Mouse (Mus musculus): ENCODE measurements around the gene Slc1a2. TPM values are rescaled to one million over a fixed set of nuclear protein-coding genes. Genes with fewer than 3 reads are reported as not detected.
A peak's percentile ranks its signal among the peaks of the same experiment; 100 is the strongest.

The Slc1a2 gene
- total and polyA plus RNA-seq, 3 experiments = 1.3 to 1.6 (median 1.3) TPM

DNA sequence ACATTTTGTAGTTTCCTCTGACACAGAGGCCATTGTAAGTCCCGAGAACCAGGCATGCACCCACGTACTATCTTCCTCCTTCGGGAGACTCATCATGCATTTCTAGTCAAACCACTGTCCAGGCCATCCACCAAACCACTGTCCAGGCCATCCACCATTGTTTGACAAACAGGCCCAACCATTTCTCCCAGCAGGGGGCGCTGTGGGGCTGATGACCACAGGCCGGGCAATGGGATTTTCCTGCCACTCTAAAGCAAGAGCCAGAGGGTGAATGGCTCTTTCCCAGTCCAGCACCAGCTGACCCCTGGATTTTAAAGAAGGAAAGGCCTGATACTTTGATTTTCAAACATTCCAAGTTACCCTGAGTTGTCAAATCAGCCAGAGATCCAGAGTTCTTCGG lies 16.8 kb downstream of the Slc1a2 start:
- no peak overlapping the region for H3K27ac ChIP-seq (ENCODE audit: insufficient read depth, low read depth)
- H3K27me3 ChIP-seq (replicated peaks) = no peaks in the 10 kb centered on the region
- no peaks in the 10 kb centered on the region for H3K9me3 ChIP-seq (replicated peaks; ENCODE audit: low read length)
- H3K36me3 ChIP-seq (replicated peaks in 1 of 2; ENCODE audit: control insufficient read depth in 1 of 2, insufficient read depth in 1 of 2, low read length in 1 of 2) = no peaks in the 10 kb centered on the region
- dilution Hi-C loops (cut with MboI; ENCODE audit: extremely low pct_ligation_motif_present, extremely low pct_unique_long_range_greater_than_20kb, low sequenced_read_pairs) = no loop called here
- H3K9ac ChIP-seq (ENCODE audit: insufficient read depth, low read depth) = no peak overlapping the region
- H3K4me1 ChIP-seq (ENCODE audit: control insufficient read depth in 1 of 2, insufficient read depth in 2 of 2) = peaks cover 0 to 10% of the 10 kb centered on the region in 2 experiments; a peak in 2 of 4 replicates
- in situ Hi-C loops (cut with MboI; ENCODE audit: low pct_ligation_motif_present, low pct_unique_long_range_greater_than_20kb, low sequenced_read_pairs) = no loop called here
- H3K79me2 ChIP-seq (replicated peaks; ENCODE audit: control insufficient read depth, extremely low read depth, insufficient read depth, poor library complexity, severe bottlenecking) = no peaks in the 10 kb centered on the region
- TF ChIP-seq UBTF (IDR thresholded peaks at IDR 0.05; ENCODE audit: low read depth, low read length) (no peak), CTCF (conservative IDR thresholded peaks at IDR 0.05 in 1 of 2, IDR thresholded peaks at IDR 0.05 in 1 of 2; ENCODE audit: low read depth in 2 of 2, low read length in 2 of 2) (peak; percentile 64 to 79), RAD21 (IDR thresholded peaks at IDR 0.05; ENCODE audit: low read depth, low read length) (peak; percentile 71), MYC (IDR thresholded peaks at IDR 0.05; ENCODE audit: low read depth, low read length) (no peak), SMC3 (IDR thresholded peaks at IDR 0.05; ENCODE audit: low read depth, low read length) (peak; percentile 75), JUND (conservative IDR thresholded peaks at IDR 0.05; ENCODE audit: low read depth, low read length) (no peak), EP300 (IDR thresholded peaks at IDR 0.05; ENCODE audit: low read length) (no peak), MAZ (IDR thresholded peaks at IDR 0.05; ENCODE audit: low read depth, low read length) (no peak), BHLHE40 (IDR thresholded peaks at IDR 0.05; ENCODE audit: low read depth, low read length) (no peak)
- DNase-seq (ENCODE audit: extremely low read depth) = peak; percentile 37
- H3K4me3 ChIP-seq (replicated peaks in 1 of 3; ENCODE audit: low read depth in 2 of 3, low read length in 2 of 3, poor library complexity in 1 of 3) = no peak overlapping the region
- H3K4me2 ChIP-seq (ENCODE audit: insufficient read depth, low read depth, poor library complexity, severe bottlenecking) = no peak overlapping the region

DNA sequence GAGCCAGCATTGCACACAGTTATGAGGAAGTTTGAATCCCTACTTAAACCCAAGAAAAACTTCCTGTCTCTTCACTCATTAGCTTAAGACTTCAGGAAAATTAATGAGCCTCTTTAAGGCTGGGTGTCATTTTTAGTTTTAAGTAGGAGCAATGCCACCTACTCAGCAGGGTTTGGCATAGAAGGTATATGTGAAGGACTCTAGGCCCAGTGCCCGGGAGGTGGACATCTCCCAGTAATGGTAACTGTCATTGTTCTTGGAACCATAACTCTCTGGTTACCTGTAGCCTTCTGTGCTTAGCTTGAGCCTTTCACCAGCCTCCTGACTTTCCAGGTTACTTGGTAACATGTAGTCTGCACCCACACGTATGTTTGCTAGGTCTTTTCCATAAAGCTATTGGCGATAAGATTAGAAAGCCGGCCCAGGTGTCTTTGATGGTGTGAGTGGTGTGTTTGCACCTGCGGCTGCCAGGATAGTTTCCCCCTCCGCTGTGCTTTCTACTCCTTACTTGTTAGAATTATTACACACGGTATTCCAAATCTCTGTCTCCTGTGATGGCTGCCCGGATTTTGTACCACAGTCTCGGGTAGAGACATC lies 18.4 kb downstream of the Slc1a2 start:
- Histone ChIP-seq H3K9me3 (replicated peaks; ENCODE audit: low read length) (no peaks in the 10 kb centered on the region), H3K9ac (ENCODE audit: insufficient read depth, low read depth) (no peak overlapping the region), H3K27me3 (replicated peaks) (no peaks in the 10 kb centered on the region), H3K4me1 (ENCODE audit: control insufficient read depth in 1 of 2, insufficient read depth in 2 of 2) (peaks cover 0 to 10% of the 10 kb centered on the region in 2 experiments; a peak in 2 of 4 replicates), H3K36me3 (replicated peaks in 1 of 2; ENCODE audit: control insufficient read depth in 1 of 2, insufficient read depth in 1 of 2, low read length in 1 of 2) (no peaks in the 10 kb centered on the region), H3K4me3 (replicated peaks in 1 of 3; ENCODE audit: low read depth in 2 of 3, low read length in 2 of 3, poor library complexity in 1 of 3) (no peak overlapping the region), H3K79me2 (replicated peaks; ENCODE audit: control insufficient read depth, extremely low read depth, insufficient read depth, poor library complexity, severe bottlenecking) (no peaks in the 10 kb centered on the region), H3K27ac (ENCODE audit: insufficient read depth, low read depth) (no peak overlapping the region), H3K4me2 (ENCODE audit: insufficient read depth, low read depth, poor library complexity, severe bottlenecking) (no peak overlapping the region)
- no peak for DNase-seq (ENCODE audit: extremely low read depth)
- dilution Hi-C loops (cut with MboI; ENCODE audit: extremely low pct_ligation_motif_present, extremely low pct_unique_long_range_greater_than_20kb, low sequenced_read_pairs) (no loop called here), in situ Hi-C loops (cut with MboI; ENCODE audit: low pct_ligation_motif_present, low pct_unique_long_range_greater_than_20kb, low sequenced_read_pairs) (no loop called here)
- no peak for TF ChIP-seq CTCF (conservative IDR thresholded peaks at IDR 0.05 in 1 of 2, IDR thresholded peaks at IDR 0.05 in 1 of 2; ENCODE audit: low read depth in 2 of 2, low read length in 2 of 2)
- no peak for TF ChIP-seq MEF2A (IDR thresholded peaks at IDR 0.05; ENCODE audit: borderline replicate concordance, low read depth, low read length)
- no peak for TF ChIP-seq POLR2A (IDR thresholded peaks at IDR 0.05; ENCODE audit: low read depth, low read length)
- TF ChIP-seq ZMIZ1 (IDR thresholded peaks at IDR 0.05; ENCODE audit: low read depth, low read length) = no peak
- TF ChIP-seq E2F4 (IDR thresholded peaks at IDR 0.05; ENCODE audit: insufficient replicate concordance, low read depth, low read length) = no peak
- no peak for TF ChIP-seq BHLHE40 (IDR thresholded peaks at IDR 0.05; ENCODE audit: low read depth, low read length)
- no peak for TF ChIP-seq TCF12 (IDR thresholded peaks at IDR 0.05; ENCODE audit: low read depth, low read length)
- TF ChIP-seq ZKSCAN1 (IDR thresholded peaks at IDR 0.05; ENCODE audit: borderline replicate concordance, low read depth, low read length) = no peak
- no peak for TF ChIP-seq RCOR1 (conservative IDR thresholded peaks at IDR 0.05; ENCODE audit: low read depth, low read length)
- TF ChIP-seq ELF1 (IDR thresholded peaks at IDR 0.05; ENCODE audit: low read depth, low read length) = no peak
- no peak for TF ChIP-seq CHD2 (IDR thresholded peaks at IDR 0.05; ENCODE audit: low read length)
- TF ChIP-seq HCFC1 (IDR thresholded peaks at IDR 0.05; ENCODE audit: low read depth, low read length) = no peak
- TF ChIP-seq USF2 (conservative IDR thresholded peaks at IDR 0.05; ENCODE audit: low read depth, low read length) = no peak
- no peak for TF ChIP-seq RAD21 (IDR thresholded peaks at IDR 0.05; ENCODE audit: low read depth, low read length)
- TF ChIP-seq MAZ (IDR thresholded peaks at IDR 0.05; ENCODE audit: low read depth, low read length) = no peak
- TF ChIP-seq IRF4 (IDR thresholded peaks at IDR 0.05; ENCODE audit: low read depth, low read length) = no peak
- TF ChIP-seq POLR2AphosphoS2 (IDR thresholded peaks at IDR 0.05; ENCODE audit: low read depth, low read length) = no peak
- no peak for TF ChIP-seq ZNF384 (IDR thresholded peaks at IDR 0.05; ENCODE audit: low read depth, low read length)
- TF ChIP-seq MAFK (IDR thresholded peaks at IDR 0.05; ENCODE audit: insufficient replicate concordance, low read length) = no peak
